Mouse (Mus musculus): Measurements from ENCODE around the gene Nr0b1.

Gene Nr0b1

DNA sequence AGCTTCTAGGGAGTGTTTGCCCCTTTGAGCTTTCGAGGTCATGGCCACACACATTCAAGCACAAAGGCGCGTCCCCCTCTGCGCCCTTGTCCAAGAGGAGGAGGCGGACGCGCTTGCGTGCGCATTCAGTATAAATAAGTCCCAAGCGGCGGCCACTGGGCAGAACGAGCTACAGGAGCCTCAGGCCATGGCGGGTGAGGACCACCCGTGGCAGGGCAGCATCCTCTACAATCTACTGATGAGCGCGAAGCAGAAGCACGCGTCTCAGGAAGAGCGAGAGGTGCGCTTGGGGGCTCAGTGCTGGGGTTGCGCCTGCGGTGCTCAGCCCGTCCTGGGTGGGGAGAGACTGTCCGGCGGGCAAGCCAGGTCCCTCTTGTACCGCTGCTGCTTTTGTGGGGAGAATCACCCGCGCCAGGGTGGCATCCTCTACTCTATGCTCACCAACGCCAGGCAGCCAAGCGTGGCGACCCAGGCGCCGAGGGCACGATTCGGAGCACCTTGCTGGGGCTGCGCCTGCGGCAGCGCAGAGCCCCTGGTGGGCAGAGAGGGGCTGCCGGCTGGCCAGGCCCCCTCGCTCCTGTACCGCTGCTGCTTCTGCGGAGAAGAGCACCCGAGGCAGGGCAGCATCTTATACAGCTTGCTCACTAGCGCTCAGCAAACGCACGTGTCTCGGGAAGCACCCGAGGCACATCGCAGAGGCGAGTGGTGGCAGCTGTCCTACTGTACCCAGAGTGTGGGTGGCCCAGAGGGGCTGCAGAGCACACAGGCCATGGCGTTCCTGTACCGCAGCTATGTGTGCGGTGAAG, at the start of gene Nr0b1:
Nr0b1 (plus strand) TSS at position 151 of the 806 bp plus-strand sequence.
- peak; percentile 82 for DNase-seq (ENCODE audit: low read depth, low spot score)

DNA sequence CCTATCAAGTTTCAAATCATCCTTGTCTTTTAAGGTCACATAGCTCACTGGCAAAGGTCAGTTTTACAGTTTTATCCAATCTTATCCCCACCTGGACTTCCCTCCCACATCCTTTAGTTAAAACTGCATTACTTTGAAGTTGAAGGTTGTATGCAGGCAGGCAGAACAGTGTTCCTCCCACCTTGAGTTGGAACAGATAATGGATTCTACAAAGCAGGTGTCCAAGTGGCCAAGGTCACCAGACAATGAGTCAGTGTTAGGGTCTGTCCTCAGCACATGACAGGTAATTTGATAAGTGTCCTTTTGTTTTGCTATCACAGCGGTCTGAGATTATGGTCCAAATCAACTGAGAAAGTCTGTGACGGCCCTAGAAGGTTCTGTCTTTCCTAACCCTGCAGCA, 4.3 kb upstream of the Nr0b1 start:
- peak; percentile 65 for DNase-seq (ENCODE audit: low read depth, low spot score)

DNA sequence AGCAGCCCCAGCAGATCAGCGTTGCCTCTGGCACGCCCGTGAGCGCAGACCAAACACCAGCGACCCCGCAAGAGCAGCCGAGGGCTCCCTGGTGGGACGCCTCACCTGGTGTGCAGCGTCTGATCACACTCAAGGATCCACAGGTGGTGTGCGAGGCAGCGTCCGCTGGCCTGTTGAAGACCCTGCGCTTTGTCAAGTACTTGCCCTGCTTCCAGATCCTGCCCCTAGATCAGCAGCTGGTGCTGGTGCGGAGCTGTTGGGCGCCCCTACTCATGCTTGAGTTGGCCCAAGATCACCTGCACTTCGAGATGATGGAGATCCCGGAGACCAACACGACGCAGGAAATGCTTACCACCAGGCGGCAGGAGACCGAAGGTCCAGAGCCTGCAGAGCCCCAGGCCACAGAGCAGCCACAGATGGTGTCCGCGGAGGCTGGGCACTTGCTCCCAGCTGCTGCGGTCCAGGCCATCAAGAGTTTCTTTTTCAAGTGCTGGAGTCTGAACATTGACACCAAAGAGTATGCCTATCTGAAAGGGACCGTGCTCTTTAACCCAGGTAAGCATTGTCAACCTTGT, 943 bp downstream of the Nr0b1 start:
- DNase-seq (ENCODE audit: low read depth, low spot score) = peak; percentile 29

DNA sequence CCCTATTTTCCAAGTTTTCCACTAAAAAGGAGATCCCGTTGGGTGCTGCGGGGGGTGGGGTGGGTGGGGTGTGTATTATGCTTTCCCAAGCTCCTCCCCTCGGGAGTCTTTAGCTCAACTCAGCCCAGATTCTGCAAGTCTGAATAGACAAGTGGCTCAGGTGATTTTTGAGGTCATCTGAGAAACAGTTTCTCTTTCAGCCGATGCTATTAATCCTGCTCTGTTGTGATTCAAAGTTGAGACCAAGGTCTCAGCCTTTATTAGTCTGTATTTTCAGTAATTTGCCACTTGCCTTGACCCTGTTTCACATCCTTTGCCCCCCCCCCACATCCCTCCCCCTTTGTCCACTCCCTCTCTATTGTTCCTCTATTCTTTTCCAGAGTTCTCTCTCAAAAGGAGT, 1.8 kb downstream of the Nr0b1 start:
- DNase-seq (ENCODE audit: low read depth, low spot score) = peak; percentile 84

- no peak for DNase-seq (ENCODE audit: low read depth, low spot score)
Observed at GRCm38 (mm10) chrX:86237246-86237645, 45.7 kb downstream of the Nr0b1 start.
